Mouse (Mus musculus) thymus, adult 2 months (tissue): ENCODE measurements around the gene Gm20388.

Experiments
- CTCF ChIP-seq: fragments of 200-500 bp; IDR thresholded peaks from 2 replicates; pipeline ENCODE4 v1.5.1; 2012; ENCODE audit warnings: mild to moderate bottlenecking, control low read depth, low read length, moderate library complexity, borderline replicate concordance; ENCODE audit not compliant: control insufficient read depth, poor library complexity, insufficient read depth; ENCODE audit errors: extremely low read depth
- POLR2A ChIP-seq: fragments of 200-500 bp; IDR thresholded peaks from 2 replicates; pipeline ENCODE4 v1.6.1; 2012; ENCODE audit warnings: mild to moderate bottlenecking, low read length, control low read depth, moderate library complexity; ENCODE audit not compliant: control insufficient read depth, poor library complexity, insufficient read depth; ENCODE audit errors: extremely low read depth

DNA sequence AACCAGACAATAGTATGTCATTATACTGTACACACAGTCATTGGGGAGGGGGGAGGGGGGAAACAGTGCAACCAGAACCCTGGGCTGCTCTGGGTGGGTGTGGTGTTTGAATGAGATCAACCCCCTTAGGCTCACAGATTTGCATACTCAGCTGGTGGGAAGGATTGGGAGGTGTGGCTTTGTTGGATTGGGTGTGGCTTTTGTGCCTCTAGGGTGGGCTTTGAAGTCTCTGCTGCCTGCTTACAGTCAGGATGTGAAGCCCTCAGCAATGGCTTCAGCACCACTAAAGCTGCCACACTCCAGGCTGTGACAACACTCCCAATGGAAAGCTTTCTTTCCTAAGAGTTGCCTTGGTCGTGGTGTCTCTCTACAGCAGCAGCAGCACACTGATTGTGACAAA, 1976.9 kb downstream of the Gm20388 start:
- no peak for TF ChIP-seq POLR2A
- no peak for TF ChIP-seq CTCF
